ENCODE assay signal across 26 mouse cellular contexts in the genomic region with DNA sequence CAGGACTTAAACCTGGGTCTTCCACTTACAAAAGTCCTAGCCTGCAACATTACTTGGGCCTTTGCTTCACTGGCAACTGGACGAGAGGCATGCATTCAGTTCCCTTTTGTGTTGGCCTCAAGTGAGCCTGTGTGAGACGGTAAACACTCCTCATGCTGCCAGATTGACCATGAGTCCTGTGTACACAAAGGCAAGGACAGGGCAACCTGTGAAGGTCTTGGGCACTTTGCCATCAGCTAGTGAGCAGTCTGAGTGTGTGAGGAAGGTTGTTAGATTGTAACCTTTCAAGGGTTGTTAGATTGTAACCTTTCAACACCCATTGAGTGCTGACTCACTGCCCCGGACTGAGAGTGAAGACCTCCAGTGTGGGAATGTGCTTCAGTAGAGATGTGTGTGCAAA. TPM values are rescaled to one million over a fixed set of nuclear protein-coding genes. Genes with fewer than 3 reads are reported as not detected.
DNase-seq lines count a peak whose midpoint lies in the region; ATAC-seq lines count a peak whose summit lies in the region.
"Had no signal": no experiment of that assay in that cellular context is flagged by ENCODE, and none has a peak within 500 bp of the region (broad histone marks: within the 10 kb centered on the region; RNA-seq: fewer than 3 reads in every experiment).

No protein-coding gene starts in this region.

- H3K27me3 ChIP-seq in kidney, embryonic 14.5 days (ENCODE audit: control insufficient read depth, insufficient read depth, low read length), result no peaks in the 10 kb centered on the region
- H3K27me3 ChIP-seq: limb, embryonic 15.5 days had no signal

- H3K4me3 ChIP-seq in kidney, embryonic 14.5 days (ENCODE audit: low read length), result no peak overlapping the region
- H3K4me3 ChIP-seq: embryonic facial prominence, embryonic 13.5 days; erythroblast, embryonic 14.5 days; forebrain, embryonic 12.5 days; gastrocnemius, adult 2 months; heart, embryonic 10.5 days; kidney, embryonic 15.5 days; limb, embryonic 15.5 days had no signal

- DNase-seq in adrenal gland, adult 8-10 months, result peak; percentile 9
- no peak for DNase-seq in adrenal gland, adult 2 months
- peak; percentile 7 to 12 for DNase-seq in kidney, postnatal 36 days
- DNase-seq in lung, postnatal 25 days (ENCODE audit: low spot score), result peak; percentile 51
- no peak for DNase-seq in left cerebral cortex, adult 11 months (ENCODE audit: low spot score)
- DNase-seq in cerebellum, adult 11-12 months, result no peak
- DNase-seq: cerebellum, adult 8-10 months; cerebellum, postnatal 36 days; embryo, embryonic 11 days; gastrocnemius, adult 2 months; heart, postnatal 4 days; left cerebral cortex, postnatal 4 days; right cerebral cortex, postnatal 25 days; spleen, adult 18-20 months; thymus, adult 18-20 months; thymus, postnatal 4 days had no signal

- ATAC-seq in kidney, embryonic 14.5 days (ENCODE audit: low FRiP score, low TSS enrichment), result no peak
- ATAC-seq: inflammation-experienced regulatory T-cells, adult 6 months had no signal

- WGBS in kidney, embryonic 14.5 days, result 84% methylated on average over 3 of the region's 3 CpGs

- no peaks in the 10 kb centered on the region for H3K36me3 ChIP-seq in kidney, embryonic 14.5 days (ENCODE audit: control insufficient read depth, insufficient read depth, low read length)
- H3K36me3 ChIP-seq: embryonic facial prominence, embryonic 13.5 days; forebrain, embryonic 12.5 days; heart, embryonic 10.5 days; kidney, embryonic 15.5 days; limb, embryonic 15.5 days had no signal

- no peaks in the 10 kb centered on the region for H3K9me3 ChIP-seq in kidney, embryonic 14.5 days (ENCODE audit: control insufficient read depth, low read length)
- H3K9me3 ChIP-seq: embryonic facial prominence, embryonic 13.5 days; forebrain, embryonic 12.5 days; heart, embryonic 10.5 days; kidney, embryonic 15.5 days; limb, embryonic 15.5 days had no signal

- H3K4me2 ChIP-seq in kidney, embryonic 14.5 days (replicated peaks; ENCODE audit: low read depth, low read length), result no peak overlapping the region
- H3K4me2 ChIP-seq: embryonic facial prominence, embryonic 13.5 days; forebrain, embryonic 12.5 days; hindbrain, embryonic 14.5 days; kidney, embryonic 15.5 days; limb, embryonic 15.5 days; midbrain, embryonic 11.5 days had no signal

- no peak overlapping the region for H3K27ac ChIP-seq in kidney, embryonic 14.5 days (ENCODE audit: low read depth, low read length)
- H3K27ac ChIP-seq: embryonic facial prominence, embryonic 13.5 days; forebrain, embryonic 12.5 days; gastrocnemius, adult 2 months; heart, embryonic 10.5 days; hindbrain, embryonic 14.5 days; kidney, embryonic 15.5 days; limb, embryonic 15.5 days had no signal

- no peaks in the 10 kb centered on the region for H3K4me1 ChIP-seq in kidney, embryonic 14.5 days (ENCODE audit: control insufficient read depth, insufficient read depth, low read length)
- H3K4me1 ChIP-seq: limb, embryonic 15.5 days had no signal

- no peak overlapping the region for H3K9ac ChIP-seq in kidney, embryonic 14.5 days (ENCODE audit: low read depth, low read length)
- H3K9ac ChIP-seq: embryonic facial prominence, embryonic 13.5 days; forebrain, embryonic 12.5 days; hindbrain, embryonic 14.5 days; kidney, embryonic 15.5 days; limb, embryonic 15.5 days had no signal

RNA-seq across cellular contexts. Expression of gene Adra2a, which starts 49.6 kb away (rescaled TPM):
- under 1 TPM; 0.25 to 0.56 (median 0.38) TPM for total RNA-seq in adrenal gland, adult 8-10 months (2022)
- under 1 TPM; 0.28 to 0.29 TPM for total RNA-seq in adrenal gland, adult 2 months (2021)
- 0.43 and 0.80 TPM in 2 replicates for polyA plus RNA-seq in adrenal gland, adult 2 months (2012; rRNA removed)
- 1.3 and 1.5 TPM in 2 replicates for polyA plus RNA-seq in kidney, embryonic 14.5 days (2014; fragmentation: Nextera tagmentation; extraction: Ambion mirVana)
- polyA plus RNA-seq: inflammation-experienced regulatory T-cells, adult 6 months had no signal

Comparison
In these comparisons a context has a peak if more than half of its experiments do, and no peak if none do; other contexts are left out.
1. DNase-seq: peak in adrenal gland, adult 8-10 months (single experiment), kidney, postnatal 36 days (2 of 2) and lung, postnatal 25 days (single experiment); none in adrenal gland, adult 2 months (single experiment), left cerebral cortex, adult 11 months (single experiment) and cerebellum, adult 11-12 months (single experiment).